Mouse (Mus musculus): ENCODE data around the gene Zfp296.
"Not testable (repeated sequence)": the region's sequence is repeated elsewhere in the genome, so short reads cannot be mapped to it uniquely, and the experiment has no call there.

Zfp296 gene

DNA sequence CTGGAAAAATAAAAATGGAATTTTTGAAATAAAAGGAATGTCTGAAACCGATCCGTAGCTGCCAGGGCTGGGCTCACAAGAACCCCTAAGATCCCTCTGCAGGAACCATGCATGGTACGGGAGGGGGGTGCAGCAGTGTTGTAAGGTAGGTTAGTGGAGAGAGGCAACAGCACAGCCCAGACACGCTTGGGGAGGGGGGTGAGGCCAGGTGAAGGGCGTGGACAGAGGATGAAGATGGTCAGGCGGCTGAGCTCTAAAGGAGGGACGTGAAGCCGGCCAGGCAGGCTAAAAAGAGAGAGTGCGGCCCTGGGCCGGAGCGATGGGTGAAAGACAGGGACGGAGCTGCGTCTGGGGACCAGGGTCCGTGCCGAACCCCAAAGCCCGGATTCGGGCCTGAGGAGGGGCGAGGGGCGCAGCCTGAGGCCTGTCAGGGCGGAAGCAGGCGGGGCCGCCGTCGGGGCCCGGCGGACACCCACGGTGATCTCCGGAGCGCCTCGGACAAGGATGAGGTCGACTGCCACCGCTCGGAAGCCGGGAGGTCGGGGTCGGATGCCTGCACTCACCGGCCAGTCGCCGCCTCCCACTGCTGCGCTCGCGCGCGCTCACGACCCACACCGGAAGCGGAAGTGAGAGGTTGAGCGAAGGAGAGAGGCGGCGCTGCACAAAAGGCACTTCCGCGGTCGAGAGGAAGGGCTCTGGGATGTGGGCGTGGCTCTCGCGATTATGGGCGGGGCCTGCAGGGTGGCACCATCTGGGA is 26.9 kb downstream of the Zfp296 start, which contains the start of gene Clasrp:
TSS of gene Clasrp (minus strand) at position 638 of the 757 bp plus-strand sequence.
- in situ Hi-C loops (cut with MseI, MboI) = no loop called here

DNA sequence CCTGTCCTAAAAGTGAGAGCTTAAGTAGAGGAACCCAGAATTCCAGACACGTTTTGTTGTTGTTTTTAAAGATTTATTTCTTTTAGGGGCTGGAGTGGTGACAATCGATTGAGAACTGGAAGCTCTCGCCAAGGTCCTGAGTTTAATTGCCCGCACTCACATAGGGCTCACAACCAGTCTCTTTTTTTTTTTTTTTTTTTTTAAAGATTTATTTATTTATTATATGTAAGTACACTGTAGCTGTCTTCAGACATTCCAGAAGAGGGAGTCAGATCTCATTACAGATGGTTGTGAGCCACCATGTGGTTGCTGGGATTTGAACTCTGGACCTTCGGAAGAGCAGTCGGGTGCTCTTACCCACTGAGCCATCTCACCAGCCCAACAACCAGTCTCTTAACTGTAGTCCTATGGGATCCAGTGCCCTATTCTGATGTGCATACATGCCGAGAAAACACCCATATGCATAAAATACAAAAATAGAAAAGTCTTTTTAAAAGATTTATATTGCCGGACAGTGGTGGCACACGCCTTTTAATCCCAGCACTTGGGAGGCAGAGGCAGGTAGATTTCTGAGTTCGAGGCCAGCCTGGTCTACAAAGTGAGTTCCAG is 27.6 kb downstream of the Zfp296 start:
- in situ Hi-C loops (cut with MseI, MboI) = not testable (repeated sequence)

DNA sequence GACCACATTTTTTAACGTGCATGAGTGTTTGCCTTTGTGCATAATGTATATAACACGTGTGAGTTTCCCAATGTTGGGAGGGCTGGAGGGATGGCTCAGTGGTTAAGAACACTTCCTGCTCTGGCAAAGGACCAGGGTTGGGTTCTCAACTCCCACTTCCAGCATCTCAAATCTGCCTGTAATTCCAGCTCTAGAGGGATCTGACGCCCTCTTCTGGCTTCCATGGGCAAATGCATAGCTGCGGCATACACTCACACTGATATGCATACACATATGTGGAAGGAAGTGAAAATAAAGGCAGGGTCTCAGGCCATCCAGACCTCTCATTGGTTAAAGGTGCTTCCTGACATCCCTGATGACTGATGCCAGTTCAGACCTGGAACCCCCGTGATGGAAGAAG is 30.2 kb downstream of the Zfp296 start:
- in situ Hi-C loops (cut with MseI, MboI) = no loop called here

GRCm38 (mm10) chr7:19609641-19610332 is 32.7 kb downstream of the Zfp296 start:
- in situ Hi-C loops (cut with MseI, MboI) = no loop called here

- in situ Hi-C loops (cut with MseI, MboI) = no loop called here
Observed at GRCm38 (mm10) chr7:19610969-19611368, 33.9 kb downstream of the Zfp296 start.

DNA sequence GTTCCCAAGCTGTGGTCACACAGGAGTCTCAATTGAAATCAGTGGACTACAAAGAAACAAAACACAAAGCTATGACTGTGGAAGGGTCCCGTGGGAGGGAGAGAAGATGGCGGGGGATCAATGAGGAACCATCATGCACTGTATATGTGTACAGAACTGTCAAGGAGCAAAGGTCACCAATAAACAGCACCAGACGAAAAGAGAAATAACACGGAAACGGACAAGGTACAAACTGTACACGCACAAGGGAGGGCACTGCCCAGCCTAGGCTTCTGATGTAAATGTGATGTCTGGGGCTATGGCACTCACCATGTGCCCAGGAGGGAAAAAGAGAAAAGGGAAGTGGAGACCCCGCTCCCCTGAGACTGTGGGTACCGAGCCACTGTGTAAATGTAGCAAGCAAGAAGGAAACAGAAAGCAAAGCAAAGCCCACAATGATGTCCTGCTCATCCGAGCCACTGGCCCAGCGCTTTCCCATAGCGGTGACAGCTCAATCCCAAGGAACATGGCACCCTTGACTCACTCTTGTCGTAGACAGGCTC is 38.0 kb downstream of the Zfp296 start:
- in situ Hi-C loops (cut with MseI, MboI) = no loop called here

DNA sequence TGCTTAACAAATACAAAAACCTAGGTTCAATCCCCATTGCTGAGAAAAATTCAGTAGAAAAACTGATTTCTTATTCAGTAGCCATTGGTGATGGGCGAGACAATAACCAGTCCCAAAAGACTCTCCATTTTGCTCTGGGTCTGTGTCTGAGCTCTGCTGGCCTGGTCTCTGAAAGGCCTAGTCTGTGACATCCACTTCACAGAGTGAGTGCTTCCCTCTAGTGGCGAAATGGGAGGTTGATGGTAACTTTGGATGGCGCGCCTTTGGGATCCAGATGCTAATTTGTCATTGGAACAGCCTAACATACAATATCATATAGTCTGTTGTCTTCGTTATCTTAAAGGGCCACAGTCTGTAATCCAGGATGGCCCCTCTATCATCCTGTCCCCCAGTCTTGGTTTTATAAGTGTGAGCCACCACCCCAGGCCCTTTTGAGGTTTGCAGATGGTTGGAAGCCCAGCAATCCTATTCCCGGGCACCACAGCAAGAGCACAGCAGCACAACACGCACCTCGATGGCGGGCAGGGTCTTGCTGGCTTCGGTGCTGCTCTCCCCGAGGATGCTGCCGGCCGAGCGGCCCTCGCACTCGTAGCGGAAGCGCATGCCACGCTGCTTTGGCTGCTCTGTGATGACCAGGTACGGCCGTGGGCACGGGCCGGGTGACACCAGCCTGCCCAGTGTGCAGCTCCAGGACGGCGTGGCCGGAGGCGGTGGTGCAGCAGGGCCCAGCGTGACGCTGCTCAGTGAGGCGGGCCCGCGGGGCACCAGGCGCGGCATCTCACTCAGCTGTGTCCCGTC is 42.1 kb downstream of the Zfp296 start:
- in situ Hi-C loops (cut with MseI, MboI) = no loop called here

DNA sequence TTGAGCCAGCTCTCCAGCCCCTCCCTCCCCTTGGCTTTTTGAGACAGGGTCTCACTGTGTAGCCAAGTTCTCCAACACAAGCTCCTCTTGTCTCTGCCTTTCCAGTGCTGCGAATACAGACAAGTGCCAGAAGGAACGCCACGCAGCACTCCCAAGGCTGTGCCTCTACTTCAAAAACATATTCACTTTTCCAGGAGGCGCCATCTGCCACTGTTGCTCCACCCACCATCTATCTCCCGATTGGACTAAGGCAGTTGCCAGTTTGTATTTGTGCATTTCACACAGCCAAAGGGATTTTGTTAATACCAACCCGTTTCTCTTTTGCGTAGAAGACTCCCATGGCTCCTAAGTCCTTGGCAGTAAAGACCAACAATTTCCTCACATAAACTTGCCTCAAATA is 43.7 kb downstream of the Zfp296 start:
- in situ Hi-C loops (cut with MseI, MboI) = no loop called here

- in situ Hi-C loops (cut with MseI, MboI) = no loop called here
Observed at GRCm38 (mm10) chr7:19622241-19622640, 45.2 kb downstream of the Zfp296 start.

DNA sequence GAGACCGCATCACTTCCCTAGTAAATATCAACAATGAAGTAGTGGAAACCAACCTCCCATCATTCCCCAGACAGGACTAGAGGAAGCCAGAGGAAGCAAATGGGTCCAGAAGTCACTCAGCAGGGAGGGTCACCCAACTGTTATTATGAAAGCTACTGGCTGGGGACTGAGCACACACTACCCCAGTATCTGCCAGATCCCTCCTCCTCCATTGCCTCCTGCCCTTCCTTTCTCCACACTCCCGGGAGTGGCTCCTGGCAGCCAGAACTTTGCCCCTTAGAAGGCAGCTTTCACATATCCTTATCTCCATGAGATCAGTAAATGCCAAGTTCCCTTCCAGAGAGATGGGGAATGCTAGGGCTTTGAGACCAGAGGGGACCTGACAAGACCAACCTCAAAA is 46.3 kb downstream of the Zfp296 start:
- in situ Hi-C loops (cut with MseI, MboI) = no loop called here

DNA sequence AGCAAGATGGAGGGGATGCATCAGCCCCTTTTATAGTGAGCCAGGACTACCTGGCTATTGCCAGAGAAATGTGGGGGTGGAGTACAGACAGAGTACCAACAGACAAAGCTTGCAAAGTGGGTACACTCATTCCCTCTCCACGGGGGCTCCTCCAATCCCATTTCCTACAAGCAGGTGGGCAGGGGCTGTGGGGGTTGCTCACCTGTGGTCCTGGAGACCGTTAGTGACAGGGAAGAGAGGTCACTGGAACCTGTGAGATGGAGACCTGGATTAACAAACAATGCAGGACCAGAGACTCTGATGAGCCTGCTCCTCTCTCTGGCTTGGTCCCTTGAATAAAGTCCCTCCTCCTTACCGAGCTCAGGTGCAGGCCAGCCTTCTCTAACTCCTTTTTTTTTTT is 50.6 kb downstream of the Zfp296 start:
- in situ Hi-C loops (cut with MseI, MboI) = no loop called here

DNA sequence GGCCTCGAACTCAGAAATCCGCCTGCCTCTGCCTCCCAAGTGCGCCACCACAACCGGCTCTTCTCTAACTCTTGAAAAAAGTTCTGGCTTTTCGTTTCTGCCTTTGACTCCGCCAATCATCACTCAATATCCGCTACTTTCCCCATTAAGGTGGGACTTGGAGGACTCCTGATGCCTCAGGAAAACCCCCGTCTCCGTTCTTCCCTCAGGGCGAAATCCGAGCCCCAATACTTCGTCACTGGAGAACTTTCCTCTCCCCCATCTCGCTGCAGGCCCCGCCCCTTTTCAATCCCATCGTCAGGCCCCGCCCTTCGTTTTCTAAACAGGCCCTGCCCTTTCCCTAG is 51.1 kb downstream of the Zfp296 start:
- in situ Hi-C loops (cut with MseI, MboI) = no loop called here

GRCm38 (mm10) chr7:19628536-19629360 is 51.7 kb downstream of the Zfp296 start:
- in situ Hi-C loops (cut with MseI, MboI) = no loop called here

GRCm38 (mm10) chr7:19629361-19629734 is 52.3 kb downstream of the Zfp296 start, which contains the start of gene Relb:
TSS of gene Relb (minus strand) at chr7:19629438.
- in situ Hi-C loops (cut with MseI, MboI) = no loop called here
